Mouse (Mus musculus): ENCODE measurements around the gene Stam2.

DNA sequence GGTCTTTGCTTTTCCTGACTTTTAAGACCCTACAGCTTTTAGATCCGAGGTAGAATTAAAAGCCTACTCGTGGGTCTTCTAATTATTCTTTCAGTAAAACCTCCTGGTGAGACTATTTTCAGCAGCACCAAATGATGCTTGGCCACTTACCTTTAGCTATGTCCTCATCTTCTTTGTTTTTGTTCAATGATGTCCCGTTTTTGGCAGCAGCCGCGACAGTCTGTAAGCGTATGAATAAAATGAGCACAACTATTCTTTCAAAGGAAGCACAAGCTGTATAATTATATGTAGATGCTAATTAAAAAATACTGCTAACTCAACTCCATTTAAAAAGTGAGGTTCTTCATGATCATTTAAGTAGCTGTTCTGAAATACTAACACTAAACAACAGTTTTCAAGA, 26.5 kb downstream of the Stam2 start:
- no peak for TF ChIP-seq TAL1 (IDR thresholded peaks at IDR 0.05; ENCODE audit: low read length)
- no peak for TF ChIP-seq GATA1 (IDR thresholded peaks at IDR 0.05; ENCODE audit: low read length)

Measured in erythroblast, embryonic 14.5 days (primary cell).